Mouse (Mus musculus) thymus, adult 2 months (tissue): ENCODE measurements around the gene Tmem184b.

Experiments used
- CTCF ChIP-seq: fragments of 200-500 bp; IDR thresholded peaks from 2 replicates; pipeline ENCODE4 v1.5.1; 2012; ENCODE audit warnings: mild to moderate bottlenecking, control low read depth, low read length, moderate library complexity, borderline replicate concordance; ENCODE audit not compliant: control insufficient read depth, poor library complexity, insufficient read depth; ENCODE audit errors: extremely low read depth
- POLR2A ChIP-seq: fragments of 200-500 bp; IDR thresholded peaks from 2 replicates; pipeline ENCODE4 v1.6.1; 2012; ENCODE audit warnings: mild to moderate bottlenecking, low read length, control low read depth, moderate library complexity; ENCODE audit not compliant: control insufficient read depth, poor library complexity, insufficient read depth; ENCODE audit errors: extremely low read depth

GRCm38 (mm10) chr15:79435191-79435671 lies 31.9 kb upstream of the Tmem184b start:
- TF ChIP-seq CTCF (no peak), POLR2A (no peak)
